Mouse (Mus musculus) layer of hippocampus, adult 9-11 months (tissue): Measurements from ENCODE around the gene Adamtsl5.

Experiments used
- DNase-seq: peaks from one replicate; pipeline ENCODE4 v3.0.0; 2022

Adamtsl5 gene

DNA sequence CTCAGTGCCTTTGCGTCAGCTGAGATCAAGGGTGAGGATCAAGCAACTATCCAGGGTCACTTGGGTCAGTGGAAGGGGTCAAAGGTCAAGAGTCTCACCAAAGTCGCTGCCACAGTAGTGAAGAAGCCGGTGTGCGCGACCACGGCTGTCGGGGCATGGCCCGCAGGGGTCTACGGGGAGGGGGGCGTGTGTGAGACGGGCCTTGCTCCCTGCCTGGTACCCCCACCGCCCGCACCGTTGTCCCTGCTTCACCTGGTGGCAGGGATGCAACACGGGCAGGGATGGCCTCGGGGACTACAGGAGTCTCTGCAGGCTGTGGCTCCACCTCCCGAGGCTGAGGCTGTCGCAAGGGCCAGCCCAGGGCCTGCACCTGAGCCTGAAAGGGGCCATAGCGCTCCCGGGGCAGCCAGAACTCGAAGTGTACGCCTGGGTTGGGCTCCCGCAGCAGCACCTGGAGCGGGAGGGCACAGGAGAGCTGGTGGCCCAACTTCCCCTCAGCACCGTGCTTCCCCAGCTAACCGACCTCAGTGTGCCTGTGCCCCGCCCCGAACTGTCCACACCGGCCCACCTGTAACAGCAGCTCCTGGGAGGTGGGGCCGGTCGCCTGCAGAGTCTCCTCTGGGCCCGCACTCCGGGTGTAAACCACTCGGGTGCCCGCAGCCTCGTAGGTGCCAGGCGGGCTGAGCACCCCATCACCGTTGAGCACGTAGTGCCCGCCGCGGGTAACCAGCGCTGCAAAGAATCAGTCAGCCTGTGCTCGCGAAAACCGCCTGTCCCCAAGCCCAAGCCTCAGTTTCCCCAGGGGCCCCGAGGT, 6.5 kb downstream of the Adamtsl5 start:
- DNase-seq: no peak

DNA sequence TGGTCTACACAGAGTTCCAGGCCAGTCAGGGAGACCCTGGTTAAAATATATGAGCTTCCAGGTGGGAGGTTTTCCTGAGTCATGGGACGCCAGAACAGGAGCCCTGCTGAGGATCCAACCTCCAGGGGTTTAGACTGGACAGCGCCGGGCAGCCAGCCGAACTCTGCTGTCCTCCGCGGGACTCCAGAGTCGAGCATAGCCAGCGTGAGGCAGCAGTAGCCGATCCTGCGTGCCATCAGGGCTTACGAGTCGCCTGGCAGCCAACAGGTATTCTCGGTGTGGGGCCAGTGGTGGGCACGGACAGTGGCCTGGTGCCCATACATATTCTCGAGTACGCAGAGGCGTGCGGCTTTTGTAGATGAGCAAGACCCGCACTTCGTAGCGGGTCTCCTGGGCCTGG, 7.2 kb downstream of the Adamtsl5 start:
- DNase-seq: no peak

DNA sequence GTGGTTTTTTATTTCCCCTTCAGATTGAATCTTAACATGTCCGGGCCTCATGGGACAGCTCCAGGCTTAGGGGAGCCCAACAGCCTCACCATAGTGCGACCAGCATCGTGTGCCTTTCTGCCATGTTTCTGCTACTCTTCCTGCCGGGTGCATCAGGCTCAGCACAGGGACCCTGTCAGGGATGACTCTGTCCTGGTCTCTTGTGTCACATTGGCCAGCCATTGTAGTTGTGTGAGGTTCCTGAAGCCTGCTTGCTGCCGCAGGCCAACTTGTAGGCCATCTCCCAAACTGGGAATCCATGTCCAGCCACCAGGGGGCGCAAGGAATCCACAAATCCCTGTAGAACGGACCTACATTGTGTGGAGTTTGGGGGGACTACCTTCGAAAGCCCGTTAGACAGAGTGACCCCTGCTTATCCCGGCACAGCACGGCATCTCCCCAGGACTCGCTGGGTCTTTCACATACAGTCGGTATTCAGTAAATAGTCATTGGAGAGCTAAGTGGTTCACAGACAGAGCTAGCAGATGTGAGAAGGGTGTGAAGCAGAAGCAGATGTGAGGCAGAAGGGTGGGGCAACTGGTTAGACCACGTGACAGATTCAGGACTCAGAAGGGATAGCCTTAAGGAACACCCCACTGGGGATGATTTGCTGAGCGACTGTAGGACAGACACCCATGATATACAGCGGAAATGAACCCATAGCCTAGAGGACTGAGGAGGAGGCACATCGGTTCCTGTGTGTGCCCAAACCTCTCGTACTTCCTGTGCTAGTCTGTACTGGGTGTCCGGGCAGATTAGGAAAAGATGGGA, 8.1 kb downstream of the Adamtsl5 start:
- peak; percentile 76 for DNase-seq

DNA sequence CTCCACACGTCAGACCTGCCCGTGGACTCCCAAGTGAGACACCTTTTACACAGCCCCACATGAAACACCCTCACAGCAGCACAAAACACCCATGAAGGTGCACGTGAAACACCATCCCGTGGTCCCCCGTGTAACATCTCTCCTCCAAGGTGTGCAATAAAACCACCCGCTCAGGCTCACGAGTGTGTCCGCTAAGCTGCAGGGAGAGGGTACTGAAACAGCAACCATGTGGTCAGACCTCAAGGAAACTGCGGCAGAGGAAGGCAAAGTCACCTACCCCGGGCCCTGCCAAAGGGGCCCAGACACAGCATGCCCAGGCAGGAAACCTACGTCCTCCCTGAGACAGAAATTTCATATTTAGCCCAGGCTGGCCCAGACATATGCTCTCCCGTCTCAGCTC, 11.9 kb downstream of the Adamtsl5 start:
- DNase-seq: no peak

DNA sequence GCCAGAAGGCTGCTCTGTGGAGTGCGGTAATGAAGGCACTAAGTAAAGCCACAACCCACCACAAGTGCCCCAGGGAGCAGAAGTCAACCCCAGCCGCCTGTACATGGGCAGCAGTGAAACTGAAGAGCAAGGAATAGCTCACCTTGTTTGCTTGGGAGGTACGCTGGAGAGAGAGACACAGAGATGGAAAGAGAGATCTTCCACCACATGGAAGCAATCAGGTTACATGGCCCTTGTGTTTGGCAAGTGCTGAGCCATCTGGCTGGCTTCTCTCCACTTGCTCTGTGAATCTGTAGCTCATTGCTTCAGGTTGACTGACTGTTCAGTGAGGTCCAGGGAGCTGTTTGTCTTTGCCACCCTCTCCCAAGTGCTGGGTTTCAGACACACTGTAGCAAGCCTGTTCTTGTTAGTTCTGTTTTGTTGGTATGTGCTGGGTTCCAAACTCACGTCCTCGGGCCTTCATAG, 15.7 kb downstream of the Adamtsl5 start:
- DNase-seq: no peak

DNA sequence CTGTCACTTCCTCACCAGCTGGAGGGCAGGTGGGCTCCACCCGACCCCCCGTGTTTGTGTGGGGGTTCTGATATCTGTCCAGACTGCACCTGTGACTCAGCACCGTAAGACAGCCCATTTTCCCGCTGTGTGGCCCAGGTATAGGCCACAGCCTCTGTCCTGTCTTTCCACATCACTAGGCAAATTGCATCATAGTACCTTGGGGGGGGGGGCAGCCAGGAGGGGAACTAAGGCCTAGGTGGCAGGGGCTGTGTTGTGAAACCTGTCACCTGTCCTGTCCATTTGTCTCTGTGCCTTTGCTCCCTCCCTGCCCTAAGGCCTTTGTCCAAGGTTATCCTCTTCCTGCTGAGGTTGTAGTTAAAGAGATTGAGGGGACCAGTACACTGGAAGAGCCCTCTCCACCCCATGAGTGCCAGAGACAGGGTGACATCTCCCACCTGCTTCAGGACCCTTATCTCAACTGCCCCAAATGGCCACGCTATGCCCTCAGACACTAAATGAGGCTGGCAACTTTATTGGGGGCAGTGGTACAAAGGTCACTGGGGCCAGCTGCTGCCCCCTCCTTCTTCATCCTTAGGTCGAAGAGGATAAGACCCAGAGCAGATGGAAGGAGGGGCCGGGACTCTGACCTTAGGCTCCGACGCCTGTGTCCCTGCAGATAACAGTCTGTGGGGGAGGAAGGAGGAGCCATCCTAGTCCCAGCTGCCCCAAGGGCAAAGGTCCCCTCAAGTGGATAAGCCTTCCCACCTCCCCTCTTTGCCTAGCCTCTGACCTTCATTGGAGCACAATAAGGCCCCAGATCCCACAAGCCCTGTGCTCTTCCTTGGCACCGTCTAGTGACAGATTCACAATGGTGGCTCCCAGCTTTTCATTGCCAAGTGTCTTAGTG, 16.3 kb downstream of the Adamtsl5 start:
- DNase-seq: no peak

DNA sequence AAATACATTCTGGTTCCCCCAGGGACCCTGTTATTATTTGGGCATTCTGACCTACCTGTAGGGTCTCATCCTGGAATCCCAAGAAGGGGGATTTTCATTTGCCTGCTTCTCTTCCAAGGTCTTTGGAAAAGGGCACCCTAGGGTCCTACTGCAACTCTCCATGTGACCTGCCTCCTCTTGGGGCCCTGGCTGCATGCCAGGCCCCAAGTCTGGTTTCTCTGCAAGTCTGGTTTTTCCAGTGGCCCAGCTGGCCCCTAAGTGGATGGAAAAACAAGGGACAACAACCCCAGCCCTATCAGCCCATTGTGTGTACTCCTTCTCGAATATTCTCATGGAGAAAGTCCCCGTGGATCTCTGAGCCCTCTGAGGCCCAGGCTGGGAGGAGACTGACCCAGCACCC, 17.3 kb downstream of the Adamtsl5 start:
- DNase-seq: no peak

DNA sequence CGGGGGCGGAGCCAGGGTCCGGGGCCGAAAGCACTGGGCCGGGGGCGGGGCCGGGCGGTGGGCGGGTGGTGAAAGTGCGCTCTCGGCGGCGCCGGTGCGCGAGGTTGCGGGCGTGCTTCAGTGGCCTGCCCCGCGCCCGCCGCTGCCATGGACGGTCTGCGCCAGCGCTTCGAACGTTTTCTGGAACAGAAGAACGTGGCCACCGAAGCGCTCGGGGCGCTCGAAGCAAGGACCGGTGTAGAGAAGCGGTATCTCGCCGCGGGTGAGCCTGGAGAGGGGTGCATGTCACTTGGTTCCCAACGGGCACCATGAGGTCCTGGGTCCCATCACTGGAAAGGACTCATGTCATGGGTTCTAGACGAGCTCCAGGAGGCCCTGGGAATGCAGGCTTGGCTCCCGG, 18.1 kb downstream of the Adamtsl5 start:
- no peak for DNase-seq

DNA sequence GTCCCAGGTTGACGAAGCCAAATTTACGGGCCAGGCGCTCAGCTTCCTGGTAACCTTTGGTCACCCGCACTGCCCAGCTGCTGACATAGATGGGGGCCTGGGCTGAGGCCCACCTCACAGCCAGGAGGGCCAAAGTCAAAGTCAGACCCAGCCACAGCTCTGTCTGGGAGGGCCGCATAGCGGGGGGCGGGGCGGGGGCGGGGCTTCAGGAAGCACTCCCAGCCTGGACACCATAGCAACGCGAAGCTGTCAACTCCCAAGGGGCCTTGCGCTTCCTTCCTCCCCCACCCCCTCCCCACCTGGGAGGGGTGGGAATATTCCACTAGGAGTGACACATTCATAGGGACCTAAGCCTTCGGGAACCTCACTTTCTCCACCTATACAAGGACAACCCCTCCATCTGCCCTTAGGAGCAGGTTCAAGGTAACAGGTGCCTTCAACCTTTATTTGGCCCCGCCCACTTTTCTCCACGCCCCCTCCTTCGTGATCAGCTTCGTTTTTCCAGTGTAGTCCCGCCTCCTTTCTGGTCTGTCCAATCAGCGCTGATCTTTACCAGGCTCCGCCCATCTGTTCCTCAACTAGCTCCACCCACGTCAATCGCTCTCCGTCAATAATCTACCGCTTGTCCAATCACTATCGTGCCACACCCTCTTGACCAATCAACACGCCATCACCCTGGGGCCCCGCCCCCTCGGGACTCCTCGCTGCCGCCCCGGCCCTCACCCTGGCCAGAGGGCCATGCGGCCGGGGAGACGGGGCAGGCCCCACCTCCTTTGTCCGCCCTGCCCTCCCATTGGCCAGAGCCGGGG, 18.7 kb downstream of the Adamtsl5 start, which contains the start of the genes Pcsk4 and Reep6:
Pcsk4 (minus strand) TSS at position 226 of the 809 bp plus-strand sequence.
Reep6 (plus strand) TSS at position 681 of the 809 bp plus-strand sequence.
- DNase-seq: peak; percentile 98

DNA sequence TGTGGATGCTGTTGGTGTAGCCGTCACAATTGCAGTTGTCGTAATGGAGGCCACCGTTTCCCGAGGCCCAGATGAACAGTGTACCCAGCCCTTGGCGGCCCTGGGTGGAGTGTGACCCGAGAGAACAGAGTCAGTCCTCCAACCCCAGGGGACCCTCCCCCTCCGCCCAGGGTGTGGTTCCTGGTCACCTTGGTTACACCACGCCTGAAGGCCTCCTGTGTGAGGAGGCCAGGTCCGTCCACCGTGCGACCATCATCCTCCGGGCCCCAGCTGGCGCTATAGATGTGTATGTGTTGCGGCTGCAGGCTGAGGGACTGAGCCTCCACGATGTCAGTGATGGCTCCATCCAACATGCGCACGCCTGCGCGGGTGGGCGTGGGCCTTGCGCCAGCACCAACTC, 23.2 kb downstream of the Adamtsl5 start:
- no peak for DNase-seq

DNA sequence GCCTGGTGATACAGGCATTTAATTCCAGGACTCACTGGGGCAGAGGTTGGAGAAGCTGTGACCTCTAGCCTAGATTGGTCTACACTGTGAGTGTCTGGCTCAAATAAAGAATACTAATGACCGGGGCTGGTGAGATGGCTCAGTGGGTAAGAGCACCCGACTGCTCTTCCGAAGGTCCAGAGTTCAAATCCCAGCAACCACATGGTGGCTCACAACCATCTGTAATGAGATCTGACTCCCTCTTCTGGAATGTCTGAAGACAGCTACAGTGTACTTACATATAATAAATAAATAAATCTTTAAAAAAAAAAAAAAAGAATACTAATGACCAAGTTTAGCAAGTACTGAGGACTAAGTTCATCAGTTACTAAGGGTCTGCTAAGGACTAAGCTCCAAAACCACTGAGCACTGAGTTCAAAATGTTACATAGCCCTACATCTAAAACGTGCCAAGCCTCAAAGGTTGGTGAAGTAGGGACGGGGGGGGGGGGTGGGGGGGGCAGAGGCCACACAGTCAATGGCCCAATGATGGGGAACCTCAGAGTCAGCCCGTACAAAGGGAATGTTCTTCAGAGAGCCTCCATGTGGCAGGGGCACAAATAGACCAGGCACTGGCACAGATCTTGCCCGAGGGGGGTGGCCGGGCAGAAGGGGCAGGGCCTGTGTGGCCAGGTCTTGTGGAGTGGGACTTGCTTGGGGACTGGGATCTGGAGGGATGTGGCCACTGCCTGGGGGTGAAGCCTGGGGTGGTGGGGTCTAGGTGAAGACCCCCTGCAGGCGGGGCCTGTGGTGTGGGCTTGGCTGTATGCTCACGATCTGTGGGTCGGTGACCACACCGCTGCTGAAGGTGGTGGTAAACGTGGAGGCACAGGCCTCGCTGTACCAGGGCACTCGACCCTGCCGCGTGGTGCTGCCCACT, 23.8 kb downstream of the Adamtsl5 start:
- no peak for DNase-seq

DNA sequence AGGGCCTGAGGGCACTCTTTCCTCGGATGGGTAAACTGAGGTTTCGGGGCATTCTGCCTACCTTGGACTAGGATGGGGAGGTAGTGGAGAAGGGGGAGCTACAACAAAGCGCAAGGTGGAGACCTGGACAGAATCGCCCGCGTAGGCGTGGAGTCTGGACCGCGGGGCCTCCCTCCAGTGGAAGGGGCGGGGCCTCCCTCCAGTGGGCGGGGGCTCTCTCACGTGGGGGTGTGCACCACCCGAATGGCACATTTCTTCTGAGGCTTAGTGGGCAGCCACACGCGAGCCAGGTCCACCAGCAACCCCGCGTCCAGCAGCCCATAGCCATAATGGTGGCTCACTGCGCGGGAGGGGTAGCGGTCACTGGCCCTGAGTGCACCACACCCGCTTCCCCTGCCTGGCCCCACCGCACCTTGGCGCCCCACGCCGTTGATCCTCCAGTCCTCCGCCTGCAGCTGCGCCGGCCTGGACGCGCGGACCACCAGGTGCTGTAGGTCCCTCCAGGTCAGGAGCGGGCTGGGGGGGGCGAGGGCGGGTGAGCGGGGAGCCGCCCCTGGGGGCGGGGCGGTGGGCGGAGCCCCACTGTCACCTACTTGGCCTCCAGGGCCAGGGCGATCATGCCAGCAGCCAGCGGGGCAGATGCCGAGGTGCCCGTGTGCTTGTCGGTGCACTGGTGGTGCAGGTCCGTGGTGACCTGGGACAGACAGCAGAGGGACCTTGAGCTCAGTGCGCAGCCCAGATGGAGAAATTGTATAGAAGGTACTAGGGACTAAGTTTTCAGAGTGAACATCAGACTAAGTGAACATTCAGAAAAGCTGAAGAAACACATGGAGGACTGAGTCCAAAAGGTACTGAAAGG, 24.7 kb downstream of the Adamtsl5 start:
- DNase-seq: no peak

DNA sequence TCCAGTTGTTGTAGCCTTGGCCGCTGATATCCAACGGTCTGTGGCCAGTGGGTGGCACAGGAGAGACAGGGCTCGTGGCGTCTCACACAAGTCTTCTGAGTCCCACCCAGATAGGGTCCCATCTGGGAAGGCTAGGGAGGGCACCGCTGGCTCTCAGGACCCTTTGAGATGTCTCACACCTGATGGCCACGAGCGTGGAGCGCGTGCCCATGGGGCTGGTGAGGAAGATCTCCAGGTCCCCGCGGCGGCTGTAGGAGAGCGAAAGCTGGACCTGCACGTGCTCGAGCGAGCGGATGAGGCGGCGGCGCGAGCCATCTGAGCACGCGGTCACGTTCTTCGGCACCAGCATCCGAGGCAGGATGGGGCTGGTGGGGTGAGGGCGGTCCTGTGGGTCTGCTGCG, 25.4 kb downstream of the Adamtsl5 start:
- no peak for DNase-seq

DNA sequence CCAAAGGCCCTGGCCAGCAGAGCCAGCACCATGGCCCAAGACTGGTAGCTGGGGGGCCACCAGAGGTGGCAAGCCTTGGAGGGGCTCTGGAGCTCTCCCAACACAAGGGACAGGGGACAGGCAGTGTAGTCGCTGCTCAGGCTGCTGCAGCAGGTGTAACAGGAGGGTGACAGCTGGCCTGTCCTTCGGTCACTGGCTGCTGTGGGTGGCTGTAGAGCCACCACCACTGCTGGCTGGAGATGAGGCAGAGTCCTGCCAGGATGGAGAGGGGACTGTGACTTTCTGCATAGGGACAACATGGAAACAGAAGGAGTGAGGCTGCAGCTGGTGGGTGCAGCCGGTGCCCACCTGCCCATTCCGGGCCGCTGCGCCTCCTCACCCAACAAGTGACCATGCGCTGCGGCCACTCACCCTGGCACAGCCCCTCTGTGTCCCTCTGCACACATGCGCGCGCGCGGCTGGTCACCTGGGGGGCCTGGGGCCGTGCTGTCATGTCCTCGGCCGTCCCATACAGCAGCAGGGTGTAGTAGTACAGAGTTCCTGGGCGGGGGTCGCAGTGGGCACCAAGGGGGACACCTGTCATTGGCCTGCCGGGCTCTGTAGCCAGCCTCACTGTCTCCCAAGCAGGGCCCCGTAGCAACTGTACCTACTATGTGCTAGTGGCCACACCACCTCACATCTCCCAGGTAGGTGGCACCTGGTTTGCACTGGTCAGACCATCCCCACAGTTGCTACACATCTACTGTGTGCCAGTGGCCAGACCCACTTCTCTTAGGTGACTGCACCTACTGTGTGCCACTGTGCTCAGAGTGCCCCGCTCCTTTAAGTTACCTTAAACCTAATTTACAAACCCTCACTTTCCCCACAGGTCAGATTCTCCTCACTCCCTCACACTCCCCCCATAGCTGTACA, 26.3 kb downstream of the Adamtsl5 start:
- no peak for DNase-seq

DNA sequence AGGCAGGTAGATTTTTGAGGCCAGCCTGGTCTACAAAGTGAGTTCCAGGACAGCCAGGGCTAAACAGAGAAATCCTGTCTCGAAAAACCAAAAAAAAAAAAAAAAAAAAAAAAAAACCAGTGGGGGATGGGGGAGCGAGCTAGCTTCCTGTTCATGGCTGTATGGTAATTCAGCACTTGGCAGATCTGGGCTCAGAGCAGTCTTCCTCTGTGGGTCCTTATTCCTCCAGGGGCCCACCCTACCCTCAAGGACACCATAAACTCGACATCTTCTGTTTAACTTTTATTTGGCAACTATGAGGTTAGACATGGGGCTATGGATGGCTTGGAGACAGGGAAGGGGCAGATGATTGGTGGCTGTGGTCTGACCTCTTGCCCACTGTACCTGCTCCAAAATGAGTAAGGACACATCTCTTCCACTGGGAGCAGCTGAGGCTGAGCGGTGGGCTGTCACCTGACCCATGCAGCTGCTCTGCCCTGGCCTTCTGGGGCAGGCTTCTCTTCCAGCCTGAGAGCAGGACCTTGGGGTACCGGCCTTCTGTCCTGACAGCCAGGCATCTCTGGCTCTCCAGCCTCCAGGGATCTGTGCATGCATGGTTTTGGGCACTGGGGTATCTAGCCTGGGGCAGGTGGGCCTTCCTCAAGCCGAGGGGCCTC, 27.1 kb downstream of the Adamtsl5 start:
- no peak for DNase-seq

DNA sequence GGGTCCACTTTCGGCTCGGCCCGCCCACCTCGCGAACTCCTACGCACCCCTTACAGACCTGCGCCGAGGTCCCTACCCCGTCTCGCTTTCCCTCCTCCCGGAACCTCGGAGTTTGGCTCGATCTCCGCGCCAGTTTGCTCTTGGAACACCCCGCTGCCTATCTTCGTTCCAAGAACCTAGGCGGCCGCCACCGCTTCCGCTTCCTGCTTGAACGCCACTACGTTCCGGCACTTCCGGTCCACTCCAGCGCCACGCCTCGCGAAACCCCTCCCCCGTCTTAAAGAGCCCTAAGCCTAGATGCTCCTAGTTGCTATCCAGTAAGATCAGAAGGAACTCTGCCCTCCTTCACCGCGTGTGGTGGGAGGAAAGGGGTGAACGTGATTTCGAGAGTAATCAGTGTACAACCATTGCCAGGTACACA, 27.9 kb downstream of the Adamtsl5 start, which contains the start of gene 2310011J03Rik:
2310011J03Rik (minus strand) TSS at position 198 of the 421 bp plus-strand sequence.
- peak; percentile 93 for DNase-seq

DNA sequence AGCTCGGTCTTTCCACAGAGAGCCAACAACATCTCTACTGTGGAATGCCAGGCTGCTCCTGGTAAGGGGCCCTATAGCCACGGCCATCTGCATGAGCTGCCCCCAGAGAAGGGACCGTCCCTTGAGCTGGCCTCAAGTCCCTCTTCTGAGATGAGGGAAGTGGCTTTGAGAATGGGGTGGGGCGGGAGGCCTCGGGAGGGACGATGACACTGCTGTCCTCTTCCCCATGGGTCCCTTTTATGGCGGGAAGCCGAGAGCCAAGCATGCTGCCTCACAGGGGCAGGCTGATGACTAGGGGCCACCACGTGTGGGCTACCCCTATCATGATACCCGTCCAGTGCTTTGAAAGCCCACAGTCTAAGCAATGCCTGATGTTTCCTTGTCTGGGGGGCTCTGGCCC, 31.2 kb downstream of the Adamtsl5 start:
- DNase-seq: no peak

DNA sequence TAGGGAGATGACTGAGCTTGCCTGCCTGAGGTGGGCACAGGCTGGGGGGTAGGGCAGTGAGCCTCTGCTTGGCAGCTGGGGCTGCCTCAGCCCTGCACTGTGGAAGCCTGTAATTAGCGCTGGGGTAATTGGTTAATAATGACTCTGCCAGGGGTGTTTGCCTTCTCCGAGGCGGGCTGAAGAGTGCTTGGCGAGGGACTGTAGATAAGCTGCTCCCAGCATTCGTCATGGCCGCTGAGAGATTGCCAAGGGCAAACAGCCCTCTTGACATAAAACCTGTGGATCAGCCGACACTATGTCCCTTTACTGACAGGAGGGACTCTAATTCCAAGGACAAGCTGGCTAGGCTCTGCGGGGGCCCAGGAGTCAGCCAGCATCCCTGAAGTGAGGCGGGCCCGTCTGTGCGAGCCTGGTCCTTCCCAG, 31.8 kb downstream of the Adamtsl5 start:
- no peak for DNase-seq
